Mouse (Mus musculus): ENCODE measurements around the gene Ugt1a8. TPM values are rescaled to one million over a fixed set of nuclear protein-coding genes. Genes with fewer than 3 reads are reported as not detected.

Gene Ugt1a8
- polyA plus RNA-seq, 1 experiment: not detected

DNA sequence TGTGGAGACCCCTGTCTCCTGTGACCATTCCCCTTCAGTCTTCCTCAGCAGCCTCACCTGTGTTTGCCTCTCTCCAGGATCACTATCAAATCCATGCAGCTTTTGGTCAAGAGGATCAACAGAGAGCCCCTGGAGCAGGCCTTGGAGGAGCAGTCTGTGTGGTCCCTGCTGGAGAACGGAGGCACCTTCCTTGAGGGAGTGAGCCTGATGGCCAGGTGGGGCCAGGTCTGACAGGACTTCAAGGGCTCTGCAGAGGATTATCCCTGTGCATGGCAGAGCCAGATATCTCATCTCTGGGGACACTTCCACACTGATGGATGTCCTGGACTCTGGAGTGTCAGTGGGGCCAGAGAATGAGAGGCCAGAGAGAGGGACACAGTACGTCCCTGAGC lies 167.8 kb downstream of the Ugt1a8 start:
- WGBS: 55% methylated on average over 2 of the region's 2 CpGs
- DNase-seq: no peak
- TF ChIP-seq POLR2A (IDR thresholded peaks at IDR 0.05; ENCODE audit: borderline replicate concordance, extremely low read depth, low read depth, low read length) (no peak), CTCF (IDR thresholded peaks at IDR 0.05; ENCODE audit: insufficient read depth, low read length) (no peak)
- Histone ChIP-seq H3K4me3 (replicated peaks; ENCODE audit: extremely low read depth, low read depth, low read length) (no peak overlapping the region), H3K4me1 (ENCODE audit: control insufficient read depth, insufficient read depth, low read length) (no peaks in the 10 kb centered on the region)

DNA sequence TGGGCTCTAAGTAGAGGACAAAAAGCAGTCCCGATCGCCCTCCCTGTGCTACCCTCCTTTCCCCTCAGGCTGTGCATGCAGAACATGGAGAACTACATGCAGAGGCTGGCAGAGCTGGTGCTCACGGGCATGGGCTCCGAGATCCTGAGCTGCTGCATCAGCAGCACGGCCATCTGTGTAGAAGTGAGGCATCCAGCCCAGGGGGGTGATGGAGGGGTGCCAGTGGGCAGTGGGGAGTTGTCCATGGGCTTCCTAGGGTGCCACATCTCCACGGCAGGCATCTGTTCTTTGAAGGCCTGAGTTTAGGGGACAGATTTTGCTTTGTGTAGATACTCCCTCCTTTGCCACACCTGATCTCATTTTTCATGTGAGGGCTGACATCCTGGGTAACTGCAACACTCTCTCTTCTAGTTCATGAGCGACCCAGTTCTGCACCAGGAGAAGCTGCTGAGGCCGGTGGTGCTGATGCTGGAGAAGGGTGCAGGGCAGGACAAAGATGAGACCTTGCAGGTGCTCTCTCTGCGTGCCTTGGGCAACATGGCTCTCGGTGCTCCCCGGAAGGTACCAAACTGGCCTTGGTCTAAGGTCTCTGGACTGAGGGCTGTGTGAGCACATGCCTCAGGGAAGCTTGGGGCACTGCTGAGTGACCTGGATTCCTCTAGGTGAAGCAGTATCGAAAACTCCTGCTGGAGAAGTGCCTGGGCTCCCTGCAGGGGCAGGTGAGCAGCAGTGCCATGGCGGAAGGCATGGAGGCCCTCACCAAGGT lies 168.6 kb downstream of the Ugt1a8 start:
- WGBS: 74% methylated on average over 13 of the region's 13 CpGs

DNA sequence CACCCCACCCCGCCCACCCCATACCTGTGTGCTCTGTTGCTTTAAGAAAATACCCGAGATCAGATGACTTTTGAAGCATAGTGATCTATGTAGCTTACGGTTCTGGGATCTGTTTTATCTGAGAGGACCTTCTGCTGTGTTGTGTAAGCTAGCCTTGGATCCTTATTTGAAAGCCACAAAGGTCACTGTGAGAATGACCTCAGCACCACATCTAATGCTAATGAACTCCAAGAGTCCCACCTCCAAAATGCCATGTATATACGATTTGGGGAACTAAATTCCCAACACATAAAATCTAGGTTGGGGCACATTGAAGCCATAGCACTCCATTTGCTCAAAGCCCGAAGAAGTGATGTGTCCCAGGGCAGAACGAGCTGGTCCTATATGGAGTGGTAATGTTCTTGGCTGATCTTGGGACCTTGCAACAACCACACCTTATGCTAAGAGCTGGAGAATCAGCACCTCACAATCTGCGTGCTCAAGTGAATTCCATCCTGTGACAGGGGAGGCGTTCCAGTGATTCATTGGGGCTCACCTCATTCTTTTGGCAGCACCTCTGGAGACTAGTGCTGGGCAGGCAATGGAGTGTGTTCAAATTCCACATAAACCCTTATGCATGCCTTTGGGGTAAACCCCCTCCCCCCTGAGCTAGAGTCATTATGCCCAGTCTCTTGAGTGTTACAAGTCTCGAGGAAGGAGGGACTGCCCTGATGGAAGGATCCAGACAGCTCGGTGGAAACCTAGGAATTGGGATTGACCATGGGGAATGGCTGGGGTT lies 169.5 kb downstream of the Ugt1a8 start:
- Histone ChIP-seq H3K4me1 (ENCODE audit: control insufficient read depth, insufficient read depth, low read length) (no peaks in the 10 kb centered on the region), H3K4me3 (replicated peaks; ENCODE audit: extremely low read depth, low read depth, low read length) (no peak overlapping the region)
- 70% methylated on average over 10 of the region's 10 CpGs for WGBS
- DNase-seq: no peak
- TF ChIP-seq CTCF (IDR thresholded peaks at IDR 0.05; ENCODE audit: insufficient read depth, low read length): no peak
- no peak for TF ChIP-seq POLR2A (IDR thresholded peaks at IDR 0.05; ENCODE audit: borderline replicate concordance, extremely low read depth, low read depth, low read length)

More for the DNA sequence above, 168.6 kb downstream of the Ugt1a8 start:
- no peaks in the 10 kb centered on the region for H3K4me1 ChIP-seq (ENCODE audit: control insufficient read depth, insufficient read depth, low read length)
- no peak for DNase-seq
- no peak overlapping the region for H3K4me3 ChIP-seq (replicated peaks; ENCODE audit: extremely low read depth, low read depth, low read length)
- no peak for TF ChIP-seq CTCF (IDR thresholded peaks at IDR 0.05; ENCODE audit: insufficient read depth, low read length)
- TF ChIP-seq POLR2A (IDR thresholded peaks at IDR 0.05; ENCODE audit: borderline replicate concordance, extremely low read depth, low read depth, low read length): no peak

DNA sequence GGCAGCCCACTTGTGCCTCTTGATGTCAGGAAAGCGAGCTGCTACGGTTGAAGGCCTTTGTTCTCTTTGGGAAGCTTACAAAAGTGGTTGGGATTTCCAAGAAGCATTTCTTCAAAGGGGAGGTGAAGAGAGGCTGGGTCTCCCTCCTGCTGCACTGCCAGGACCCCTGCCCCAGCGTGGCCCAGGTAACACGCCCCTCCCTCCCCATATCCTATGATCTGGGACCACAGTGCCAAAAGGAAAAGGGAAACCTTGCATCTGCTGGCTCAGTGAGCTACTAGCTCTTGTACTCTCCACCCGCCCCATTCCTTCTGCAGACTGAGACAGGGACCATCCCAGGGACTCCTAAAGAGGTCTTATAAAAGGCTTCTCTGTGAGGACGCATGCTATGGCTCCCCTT lies 170.1 kb downstream of the Ugt1a8 start:
- Histone ChIP-seq H3K4me1 (ENCODE audit: control insufficient read depth, insufficient read depth, low read length) (no peaks in the 10 kb centered on the region), H3K4me3 (replicated peaks; ENCODE audit: extremely low read depth, low read depth, low read length) (no peak overlapping the region)
- no peak for TF ChIP-seq CTCF (IDR thresholded peaks at IDR 0.05; ENCODE audit: insufficient read depth, low read length)
- no peak for TF ChIP-seq POLR2A (IDR thresholded peaks at IDR 0.05; ENCODE audit: borderline replicate concordance, extremely low read depth, low read depth, low read length)
- 80% methylated on average over 6 of the region's 6 CpGs for WGBS
- DNase-seq: no peak

DNA sequence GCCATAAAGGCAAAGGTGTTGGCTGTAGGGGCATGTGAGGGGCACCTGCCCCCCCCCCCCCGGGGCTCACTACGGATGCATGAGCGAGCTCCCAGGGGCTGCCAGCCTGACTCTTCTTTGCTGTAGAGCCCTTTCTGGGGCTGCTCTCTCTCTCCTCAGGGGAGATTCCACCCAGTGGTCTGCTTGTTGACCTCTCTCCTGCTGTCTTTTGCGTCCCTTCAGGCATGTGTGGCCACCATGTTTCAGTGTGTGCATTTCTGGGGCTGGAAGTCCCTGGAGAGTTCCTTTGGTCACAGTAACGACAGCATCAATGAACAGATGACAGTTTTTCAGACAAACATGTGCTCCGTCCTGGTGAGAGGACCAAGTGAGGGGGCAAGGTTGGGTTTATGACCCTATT lies 170.7 kb downstream of the Ugt1a8 start:
- no peak for DNase-seq
- 66% methylated on average over 6 of the region's 6 CpGs for WGBS
- TF ChIP-seq POLR2A (IDR thresholded peaks at IDR 0.05; ENCODE audit: borderline replicate concordance, extremely low read depth, low read depth, low read length): no peak
- TF ChIP-seq CTCF (IDR thresholded peaks at IDR 0.05; ENCODE audit: insufficient read depth, low read length): no peak
- Histone ChIP-seq H3K4me3 (replicated peaks; ENCODE audit: extremely low read depth, low read depth, low read length) (no peak overlapping the region), H3K4me1 (ENCODE audit: control insufficient read depth, insufficient read depth, low read length) (no peaks in the 10 kb centered on the region)

DNA sequence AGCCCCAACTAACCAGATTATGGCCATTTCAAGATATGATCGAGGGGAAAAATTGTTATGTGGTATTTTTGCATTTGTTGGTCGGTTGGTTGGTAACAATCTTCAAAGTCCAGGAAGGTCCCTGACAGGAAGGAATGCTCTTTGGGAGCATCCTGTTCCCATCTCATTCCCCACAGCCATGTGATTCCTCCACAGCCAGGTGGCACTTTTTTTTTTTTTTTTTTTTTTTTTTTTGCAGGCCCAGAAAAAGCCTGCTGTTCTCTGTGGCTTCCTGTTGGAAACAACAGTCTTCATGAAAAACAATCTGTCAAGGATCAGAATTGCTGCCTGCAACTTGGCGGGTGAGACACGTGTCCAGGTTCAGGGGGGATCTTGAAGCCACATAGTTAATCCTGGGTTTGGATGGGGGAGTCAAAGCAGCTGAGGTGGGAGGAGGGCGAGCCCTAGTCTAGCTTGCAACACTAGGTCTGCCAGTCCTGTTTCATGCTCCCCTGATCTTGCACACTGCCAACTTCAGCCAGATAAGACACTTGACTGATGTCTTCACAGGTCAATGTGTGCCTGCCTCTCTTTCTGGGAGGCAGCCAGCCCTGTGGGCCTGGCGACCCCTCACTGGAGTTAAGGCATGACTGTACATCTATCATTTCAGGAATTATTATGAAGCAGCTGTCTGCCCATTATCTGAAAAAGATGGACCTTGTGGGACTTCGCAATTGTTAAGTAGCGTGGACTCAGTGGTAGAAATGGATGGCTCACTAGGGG lies 171.4 kb downstream of the Ugt1a8 start:
- Histone ChIP-seq H3K4me3 (replicated peaks; ENCODE audit: extremely low read depth, low read depth, low read length) (no peak overlapping the region), H3K4me1 (ENCODE audit: control insufficient read depth, insufficient read depth, low read length) (no peaks in the 10 kb centered on the region)
- 50% methylated on average over 8 of the region's 8 CpGs for WGBS
- DNase-seq: no peak
- no peak for TF ChIP-seq CTCF (IDR thresholded peaks at IDR 0.05; ENCODE audit: insufficient read depth, low read length)
- TF ChIP-seq POLR2A (IDR thresholded peaks at IDR 0.05; ENCODE audit: borderline replicate concordance, extremely low read depth, low read depth, low read length): no peak

DNA sequence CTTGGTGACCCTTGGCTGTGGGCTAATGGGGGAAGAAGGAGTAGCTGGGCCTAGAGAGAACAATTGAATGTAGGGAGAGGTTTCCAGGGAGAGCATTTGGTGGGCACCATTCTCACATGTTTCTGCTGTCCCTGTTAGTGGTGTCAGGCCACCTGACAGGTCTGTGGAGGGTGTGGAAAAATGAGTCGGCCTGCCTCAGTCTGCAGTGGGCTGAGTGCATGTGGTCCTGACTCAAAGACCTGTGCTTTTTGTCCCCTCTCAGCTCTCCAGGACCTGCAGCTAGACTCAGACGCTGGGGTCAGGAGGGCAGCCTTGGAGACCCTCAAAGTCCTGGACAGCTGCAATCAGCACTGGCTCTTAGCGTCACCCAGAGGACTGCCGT lies 172.0 kb downstream of the Ugt1a8 start:
- WGBS: 70% methylated on average over 4 of the region's 4 CpGs
- H3K4me3 ChIP-seq (replicated peaks; ENCODE audit: extremely low read depth, low read depth, low read length): no peak overlapping the region
- TF ChIP-seq POLR2A (IDR thresholded peaks at IDR 0.05; ENCODE audit: borderline replicate concordance, extremely low read depth, low read depth, low read length): no peak
- TF ChIP-seq CTCF (IDR thresholded peaks at IDR 0.05; ENCODE audit: insufficient read depth, low read length): no peak
- no peak for DNase-seq
- H3K4me1 ChIP-seq (ENCODE audit: control insufficient read depth, insufficient read depth, low read length): no peaks in the 10 kb centered on the region

DNA sequence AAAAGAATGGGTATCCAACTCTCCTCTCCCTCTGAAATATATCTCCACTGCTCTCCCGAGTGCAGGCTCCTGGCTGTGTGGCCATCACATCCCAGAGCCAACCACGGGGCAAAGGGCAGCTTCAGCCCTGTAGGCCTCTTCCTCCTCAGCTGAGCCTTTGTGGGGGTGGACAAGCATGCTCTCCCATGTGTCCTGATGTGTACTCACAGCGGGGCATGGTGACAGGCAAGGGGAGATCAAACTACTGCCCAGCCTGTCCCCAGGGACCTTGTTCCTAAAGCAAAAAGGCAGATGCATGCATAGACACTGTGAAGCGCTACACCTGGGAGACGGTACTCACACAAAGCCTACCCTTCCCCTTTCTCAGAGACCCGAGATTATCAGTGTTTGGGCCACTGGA lies 172.5 kb downstream of the Ugt1a8 start:
- TF ChIP-seq POLR2A (IDR thresholded peaks at IDR 0.05; ENCODE audit: borderline replicate concordance, extremely low read depth, low read depth, low read length) (no peak), CTCF (IDR thresholded peaks at IDR 0.05; ENCODE audit: insufficient read depth, low read length) (no peak)
- no peaks in the 10 kb centered on the region for H3K4me1 ChIP-seq (ENCODE audit: control insufficient read depth, insufficient read depth, low read length)
- WGBS: 69% methylated on average over 6 of the region's 6 CpGs
- DNase-seq: no peak
- no peak overlapping the region for H3K4me3 ChIP-seq (replicated peaks; ENCODE audit: extremely low read depth, low read depth, low read length)

DNA sequence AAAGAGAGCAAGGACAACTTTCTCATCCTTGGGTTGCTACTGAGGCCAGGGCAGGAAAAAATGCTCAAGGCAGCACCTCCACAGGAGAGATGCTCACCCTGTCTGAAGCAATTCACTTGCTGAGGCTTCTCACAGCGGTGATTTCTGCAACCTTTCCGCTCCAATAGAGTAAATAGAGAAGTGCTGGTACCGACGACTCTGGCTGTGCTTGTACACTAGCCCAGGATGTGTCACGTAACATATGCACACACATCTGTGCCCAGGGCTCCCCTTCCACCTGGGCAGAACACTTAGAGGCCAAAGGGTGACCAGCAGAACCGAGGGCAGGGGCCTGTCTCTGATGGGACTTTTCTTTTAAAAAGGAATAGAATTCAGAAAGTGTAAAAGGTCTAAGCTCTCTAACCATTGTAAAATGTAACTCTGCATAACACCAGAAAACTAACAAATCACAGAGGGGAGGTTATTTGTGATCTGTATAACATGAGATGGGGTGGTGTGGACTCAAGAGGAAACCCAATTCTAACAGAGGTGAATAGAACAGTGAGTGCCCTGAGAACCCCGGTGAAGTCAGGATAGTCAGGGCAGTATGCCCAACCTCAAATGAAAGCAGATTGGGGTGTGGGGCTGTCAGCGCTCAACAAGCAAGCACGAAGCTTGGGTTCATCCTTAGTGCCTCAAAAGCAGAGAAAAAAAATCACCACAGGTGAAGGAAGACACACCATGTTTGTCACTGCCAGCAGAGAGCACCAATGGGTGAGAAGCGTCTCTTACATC lies 173.2 kb downstream of the Ugt1a8 start:
- TF ChIP-seq POLR2A (IDR thresholded peaks at IDR 0.05; ENCODE audit: borderline replicate concordance, extremely low read depth, low read depth, low read length) (no peak), CTCF (IDR thresholded peaks at IDR 0.05; ENCODE audit: insufficient read depth, low read length) (no peak)
- Histone ChIP-seq H3K4me3 (replicated peaks; ENCODE audit: extremely low read depth, low read depth, low read length) (no peak overlapping the region), H3K4me1 (ENCODE audit: control insufficient read depth, insufficient read depth, low read length) (no peaks in the 10 kb centered on the region)
- WGBS: 75% methylated on average over 10 of the region's 10 CpGs
- DNase-seq: no peak
